Mouse (Mus musculus) megakaryocyte progenitor cell, adult 5-6 weeks (primary cell): ENCODE measurements around the gene Hebp2. TPM values are rescaled to one million over a fixed set of nuclear protein-coding genes. Genes with fewer than 3 reads are reported as not detected.

Experiments used
- ATAC-seq: replicated peaks from 2 replicates; pipeline ENCODE4 v1.8.0; 2016; ENCODE audit warnings: mild to moderate bottlenecking, moderate TSS enrichment, inconsistent platforms; ENCODE audit not compliant: poor library complexity
- total RNA-seq, 2 experiments: library from RNA; stranded (forward) in 1 of 2; stranded (reverse) in 1 of 2; fragments of 157-497, 149-512 nt in 1 of 2; fragments of 200-1000 nt in 1 of 2; gene quantifications; 2 replicates each; pipeline versions ENCODE4 v1.2.3 to v1.2.4; 2015 to 2017

The Hebp2 gene
- total RNA-seq, 2 experiments from 2014 or later, result 0.96 to 1.4 TPM

DNA sequence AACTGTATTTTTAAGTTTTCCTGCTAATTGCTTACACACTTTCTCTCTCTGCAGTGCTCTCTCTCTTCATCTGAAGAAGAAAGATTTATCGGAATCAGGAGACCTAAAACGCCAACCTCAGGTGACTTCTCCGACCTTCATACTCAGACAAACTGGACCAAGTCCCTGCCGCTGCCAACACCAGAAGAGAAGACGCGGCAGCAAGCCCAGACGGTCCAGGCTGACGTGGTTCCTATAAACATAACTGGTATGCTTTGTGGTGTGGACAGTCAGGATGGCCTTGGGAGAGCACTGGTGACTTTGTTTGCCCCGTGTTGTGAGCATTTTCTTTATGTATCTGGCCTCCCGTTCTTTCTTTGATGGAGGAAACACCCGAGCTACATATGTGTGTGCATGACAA, 34.4 kb downstream of the Hebp2 start:
- no peak for ATAC-seq

DNA sequence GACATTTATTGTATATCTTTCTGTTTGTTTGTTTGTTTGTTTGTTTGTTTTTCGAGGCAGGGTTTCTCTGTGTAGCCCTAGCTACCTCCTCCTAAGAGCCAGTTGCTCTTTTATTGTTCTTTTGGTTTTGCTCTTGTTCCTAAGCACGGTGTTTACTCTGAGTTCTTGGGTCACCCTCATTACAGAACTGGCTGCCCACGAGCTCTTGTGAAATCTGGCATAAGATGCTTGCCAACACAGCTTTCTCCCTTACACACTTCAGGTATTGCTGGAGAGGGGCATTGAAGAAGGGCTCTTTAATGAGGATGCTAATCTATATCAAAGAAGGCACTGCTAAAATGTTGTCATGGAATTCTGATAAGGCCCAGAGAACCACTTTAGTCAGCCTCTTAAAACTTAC, 35.2 kb downstream of the Hebp2 start:
- ATAC-seq, result no peak

DNA sequence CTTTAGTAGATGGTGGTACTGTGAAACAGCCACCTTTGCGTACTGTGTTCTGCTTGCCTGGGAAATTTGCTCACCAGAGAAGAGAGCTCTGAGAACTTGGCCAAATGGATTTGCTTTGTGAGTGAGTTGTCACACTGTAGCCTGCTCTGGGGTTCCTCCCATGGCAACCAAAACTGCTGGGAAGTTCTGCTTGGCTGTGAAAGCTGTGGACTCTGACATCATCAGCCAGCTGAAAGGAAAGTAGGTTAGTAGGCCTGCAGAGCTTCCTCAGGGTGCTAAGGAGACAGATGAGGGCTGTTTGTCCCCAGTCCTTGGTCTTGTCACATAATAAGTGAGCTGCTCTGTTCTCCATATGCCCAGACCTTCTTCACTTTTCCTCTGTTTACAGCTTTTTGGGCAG, 37.3 kb downstream of the Hebp2 start:
- no peak for ATAC-seq

DNA sequence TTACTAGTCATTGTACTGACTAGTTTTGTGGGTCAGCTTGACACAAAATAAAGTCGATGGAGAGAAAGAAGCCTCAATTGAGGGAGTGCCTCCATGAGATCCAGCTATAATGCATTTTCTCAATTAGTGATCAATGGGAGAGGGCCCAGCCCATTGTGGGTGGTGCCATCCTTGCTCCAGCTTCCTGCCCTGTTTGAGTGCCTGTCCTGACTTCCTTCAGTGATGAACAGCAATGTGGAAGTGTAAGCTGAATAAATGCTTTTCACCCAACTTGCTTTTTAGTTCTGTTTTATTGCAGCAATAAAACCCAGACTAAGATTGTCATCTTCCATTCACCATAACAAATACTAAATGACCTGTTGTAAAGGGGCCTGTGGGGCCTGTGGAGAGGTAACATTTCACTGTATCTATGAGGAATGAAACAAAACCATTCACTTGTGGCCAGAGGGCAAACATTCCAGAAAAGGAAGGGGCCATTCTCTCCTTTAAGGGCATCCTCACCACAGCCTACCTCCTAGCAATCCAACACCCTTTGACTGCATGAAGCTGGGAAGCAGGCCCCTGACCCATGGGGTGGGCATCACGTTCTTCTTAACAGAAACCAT, 37.9 kb downstream of the Hebp2 start:
- ATAC-seq, result no peak

DNA sequence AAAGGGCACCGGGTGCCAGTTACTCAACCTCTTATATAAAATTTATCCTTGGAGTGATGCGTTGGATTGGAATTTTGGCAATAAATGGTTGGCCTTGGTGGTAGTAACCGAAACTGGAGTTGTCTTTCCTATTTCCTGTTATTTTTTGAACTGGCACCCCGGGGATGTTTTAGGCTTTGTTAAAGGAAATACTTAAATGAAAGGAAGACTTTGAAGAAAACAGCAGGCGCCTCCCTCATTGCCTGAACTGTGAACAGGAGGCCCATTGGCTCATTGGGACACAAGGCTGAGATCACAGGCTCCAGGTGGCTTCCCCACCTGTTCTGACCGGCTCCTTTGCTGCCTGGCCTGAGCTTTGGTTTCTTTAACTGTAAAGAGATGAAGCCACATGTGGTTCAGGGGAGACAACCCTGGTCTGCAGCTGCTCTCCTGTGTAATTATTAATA, 39.4 kb downstream of the Hebp2 start:
- ATAC-seq, result no peak

DNA sequence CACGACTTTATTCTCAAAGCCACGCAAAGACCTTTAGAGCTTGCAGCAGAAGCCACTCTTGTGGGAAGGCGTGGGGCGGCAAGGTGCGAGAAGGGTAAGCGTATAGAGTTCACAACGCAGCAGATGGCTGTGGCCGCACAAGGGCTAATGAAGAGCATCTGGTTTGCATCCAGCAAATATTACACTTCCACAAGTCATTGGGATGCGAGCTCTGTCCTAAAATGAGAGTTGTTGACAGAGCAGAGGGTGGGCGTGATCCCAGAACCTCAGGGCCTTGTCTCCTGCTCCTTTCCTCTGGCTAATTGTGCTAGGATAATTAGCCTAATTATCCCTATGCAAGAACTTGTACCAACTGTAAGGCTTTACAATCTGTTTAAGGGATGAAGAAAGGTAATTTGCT, 40.2 kb downstream of the Hebp2 start:
- no peak for ATAC-seq

DNA sequence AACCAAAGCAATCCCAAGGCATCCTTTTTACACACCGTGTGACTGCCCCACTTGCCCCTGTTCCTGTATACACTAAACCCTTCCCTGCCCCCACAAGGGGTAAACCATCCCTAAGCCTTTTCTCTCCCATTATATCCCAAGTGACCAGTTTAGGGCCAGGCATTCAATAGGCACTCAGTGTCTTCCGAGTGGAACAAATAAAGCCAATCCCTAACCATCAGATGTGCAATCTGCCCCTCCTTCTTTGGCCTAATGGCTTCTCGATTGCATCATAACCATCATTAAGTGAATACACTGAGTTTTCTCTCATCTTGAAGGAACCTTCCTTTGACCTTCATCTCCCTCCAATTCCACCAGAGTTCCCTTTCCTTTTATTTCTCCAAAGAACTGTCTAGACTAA, 43.9 kb downstream of the Hebp2 start:
- ATAC-seq, result no peak

DNA sequence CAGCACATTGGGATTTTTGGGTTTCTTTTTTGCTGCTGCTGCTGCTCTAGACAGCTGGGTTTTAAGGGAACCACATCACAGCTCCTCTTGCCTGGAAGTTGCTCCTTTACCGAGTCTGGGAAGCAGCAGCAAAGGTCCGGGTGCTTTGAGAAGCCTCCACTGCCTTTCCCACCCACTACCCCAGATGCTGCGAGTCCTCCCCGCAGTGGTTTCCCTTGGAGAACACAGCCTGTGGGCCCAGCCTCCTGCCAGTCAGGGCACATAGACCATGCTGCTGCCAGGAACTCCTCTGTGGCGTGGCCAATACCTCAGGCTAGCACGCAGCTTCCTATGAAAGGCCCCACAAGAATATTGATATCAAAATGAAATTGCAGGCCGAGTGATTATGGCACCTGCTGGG, 48.8 kb downstream of the Hebp2 start:
- no peak for ATAC-seq

DNA sequence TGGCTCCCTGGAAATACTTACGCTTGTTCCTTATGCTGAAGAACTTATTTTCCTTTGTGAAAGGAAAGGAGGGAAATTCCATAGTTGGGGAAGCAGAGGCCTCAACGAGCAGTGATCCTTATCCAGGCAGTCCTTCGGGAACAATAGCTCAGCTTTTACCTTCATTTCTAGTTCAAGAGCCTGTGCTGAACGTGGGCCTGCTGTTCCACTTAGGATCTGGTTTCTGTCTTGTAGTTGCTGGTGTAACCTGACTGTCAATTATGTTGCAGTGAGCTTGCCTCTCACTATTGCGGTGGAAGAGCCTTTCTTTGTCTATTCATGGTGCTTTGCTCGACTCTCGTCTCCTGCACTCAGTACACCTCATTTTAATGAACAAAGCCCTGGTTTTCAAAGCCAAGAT, 51.6 kb downstream of the Hebp2 start:
- ATAC-seq, result no peak

DNA sequence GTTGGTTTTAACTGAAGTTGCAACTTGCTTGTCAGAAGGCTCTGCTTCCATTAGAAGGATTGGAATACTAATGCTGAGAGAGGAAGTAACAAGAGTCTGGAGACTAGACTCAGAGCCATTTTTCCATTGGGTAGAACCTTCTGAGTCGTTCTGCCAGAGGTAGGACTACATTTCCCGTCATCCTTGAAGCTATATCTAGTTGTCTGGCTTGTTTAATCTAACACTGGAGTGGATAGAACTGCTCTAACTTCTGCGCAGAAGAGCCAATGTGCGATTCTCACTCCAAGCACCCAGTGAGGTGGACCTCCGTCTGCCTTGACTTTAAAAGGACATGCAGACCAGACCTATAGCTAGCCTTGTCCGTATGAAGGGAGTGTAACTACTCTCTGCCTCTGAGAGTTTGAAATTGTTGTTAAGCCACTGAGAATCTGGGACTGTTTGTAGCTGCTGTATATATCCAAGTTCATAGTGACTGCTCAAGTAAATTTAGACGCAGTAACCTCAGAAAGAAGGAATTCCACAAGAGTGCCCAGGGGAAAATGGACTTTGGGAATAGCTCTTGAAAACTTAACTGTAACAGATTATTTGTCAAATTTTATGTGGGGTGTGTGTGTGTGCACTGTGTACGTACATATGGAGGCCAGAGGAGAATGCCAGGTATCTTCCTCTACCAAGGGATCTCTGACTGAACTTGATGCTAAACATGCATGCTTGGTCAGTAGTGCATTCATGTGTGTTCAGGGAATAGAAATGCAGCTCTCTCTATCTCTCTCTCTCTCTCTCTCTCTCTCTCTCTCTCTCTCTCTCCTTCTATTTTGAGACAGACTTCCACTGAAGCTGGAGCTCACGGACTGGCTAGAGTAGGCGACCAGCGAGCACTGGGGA, 52.6 kb downstream of the Hebp2 start:
- no peak for ATAC-seq

DNA sequence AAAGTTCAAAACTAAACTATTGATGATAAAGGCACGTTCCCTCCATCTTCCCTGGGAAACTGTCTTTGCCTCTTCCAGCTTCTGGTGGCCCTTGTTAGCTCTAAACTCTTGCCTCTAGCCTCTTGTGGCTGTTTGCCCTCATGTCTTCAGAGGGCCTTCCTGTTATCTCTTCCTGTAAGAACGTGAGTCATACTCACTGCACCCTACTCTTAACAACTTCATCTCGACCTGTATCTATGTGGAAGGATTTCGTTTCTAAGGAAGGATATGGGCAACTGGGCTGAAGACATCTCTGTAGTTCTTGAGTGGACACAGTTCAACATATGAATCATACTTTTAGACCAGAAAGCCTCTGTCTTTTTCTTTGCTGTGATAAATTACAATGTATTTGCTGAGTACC, 53.9 kb downstream of the Hebp2 start:
- 0 out of 2 replicates have a peak, but pooled peaks have one; percentile 31 for ATAC-seq

DNA sequence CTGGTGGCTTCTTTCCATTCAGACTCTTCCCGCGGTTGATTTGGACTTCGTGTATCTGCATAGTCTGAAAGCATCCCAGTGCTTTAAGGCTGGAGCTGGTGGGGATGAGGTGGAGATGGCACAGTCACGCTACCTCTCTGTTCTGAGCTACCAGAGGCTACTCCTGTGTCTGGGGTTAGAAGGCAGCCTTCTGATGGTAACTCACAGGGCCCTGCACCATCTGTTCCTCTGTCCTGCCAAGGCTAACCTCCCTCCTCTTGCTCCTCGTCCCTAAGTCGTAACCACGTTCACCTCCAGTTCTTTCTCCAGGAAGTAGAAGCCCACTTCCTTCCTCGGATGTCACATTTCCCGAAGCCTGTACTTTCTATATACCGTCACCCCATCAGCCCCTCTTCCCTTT, 55.9 kb downstream of the Hebp2 start:
- ATAC-seq, result no peak

Other genes with a start within 250 kb of the Hebp2 start
- gene Nhsl1, start 227.1 kb downstream of the Hebp2 start, total RNA-seq (2015), result 0.83 and 2.5 TPM in 2 replicates
- 0.25 and 0.91 TPM in 2 replicates for gene Nhsl1, start 227.1 kb downstream of the Hebp2 start, total RNA-seq (2017)
- gene Arfgef3, start 197.9 kb upstream of the Hebp2 start, total RNA-seq (2015), result 0.88 and 1.7 TPM in 2 replicates
- gene Arfgef3, start 197.9 kb upstream of the Hebp2 start, total RNA-seq (2017), result 0.79 and 0.95 TPM in 2 replicates
- not detected in 2 replicates for gene Gm4922, start 240.7 kb upstream of the Hebp2 start, total RNA-seq (2015)
- gene Gm4922, start 240.7 kb upstream of the Hebp2 start, total RNA-seq (2017), result not detected in 2 replicates